Mouse (Mus musculus): Measurements from ENCODE around the gene Cyp11a1. TPM values are rescaled to one million over a fixed set of nuclear protein-coding genes. Genes with fewer than 3 reads are reported as not detected.

The Cyp11a1 gene
- polyA plus RNA-seq, 1 experiment from 2014 or later = 0.26 TPM

DNA sequence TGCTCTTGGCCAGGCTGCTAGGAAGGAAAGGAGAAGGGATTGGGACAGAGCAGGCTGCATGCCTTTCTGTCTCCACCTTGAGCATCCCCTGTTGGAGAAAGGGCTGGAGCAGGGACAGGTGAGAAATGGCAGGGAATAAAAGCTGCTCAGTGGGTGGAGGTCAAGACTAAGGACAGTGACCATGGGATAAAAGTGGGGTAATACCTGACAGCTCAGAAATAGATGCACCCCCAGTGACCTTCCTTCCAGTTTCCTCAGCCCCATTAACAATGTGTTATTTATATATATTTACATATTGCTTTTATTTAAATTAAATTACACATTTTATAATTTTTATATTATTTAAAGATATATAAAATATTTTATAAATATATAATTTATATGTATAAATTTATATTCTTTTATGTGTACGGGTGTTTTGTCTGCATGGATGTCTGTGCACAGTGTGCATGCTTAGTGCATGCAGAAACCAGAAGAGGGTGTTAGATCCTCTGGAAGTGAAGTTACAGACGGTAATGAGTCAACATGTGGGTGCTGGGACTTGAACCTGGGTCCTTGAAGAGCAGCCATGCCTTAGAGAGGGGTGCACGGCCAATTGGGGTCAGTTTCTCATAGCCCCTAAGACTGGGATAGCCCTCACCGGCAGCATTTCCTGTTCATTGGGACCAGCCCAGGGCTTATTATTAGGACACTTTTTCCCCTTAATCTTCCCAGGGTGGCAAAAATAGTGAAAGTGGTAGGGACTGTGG, 42.8 kb upstream of the Cyp11a1 start:
- WGBS = 88% methylated on average over 4 of the region's 4 CpGs
- no peaks in the 10 kb centered on the region for H3K9me3 ChIP-seq (ENCODE audit: control insufficient read depth, low read depth, low read length)
- no peak overlapping the region for H3K9ac ChIP-seq (replicated peaks; ENCODE audit: low read depth, low read length)

GRCm38 (mm10) chr9:57963998-57964395, 42.2 kb upstream of the Cyp11a1 start:
- Histone ChIP-seq H3K27ac (ENCODE audit: low read length) (no peak overlapping the region), H3K9me3 (ENCODE audit: control insufficient read depth, low read depth, low read length) (no peaks in the 10 kb centered on the region), H3K27me3 (ENCODE audit: control insufficient read depth, insufficient read depth, low read length) (no peaks in the 10 kb centered on the region), H3K36me3 (ENCODE audit: control insufficient read depth, insufficient read depth, low read length) (no peaks in the 10 kb centered on the region), H3K4me2 (replicated peaks; ENCODE audit: low read depth, low read length) (no peak overlapping the region), H3K9ac (replicated peaks; ENCODE audit: low read depth, low read length) (no peak overlapping the region), H3K4me1 (ENCODE audit: control insufficient read depth, insufficient read depth, low read length) (0 out of 2 replicates have a peak, but pooled peaks cover 3% of the 10 kb centered on the region), H3K4me3 (ENCODE audit: low read depth, low read length) (no peak overlapping the region)
- no peak for ATAC-seq (ENCODE audit: insufficient number of reproducible peaks, insufficient read depth, low FRiP score, low read depth)
- WGBS = 79% methylated on average over 5 of the region's 5 CpGs

More for the DNA sequence above, 42.8 kb upstream of the Cyp11a1 start:
- no peak overlapping the region for H3K4me3 ChIP-seq (ENCODE audit: low read depth, low read length)
- 0 out of 2 replicates have a peak, but pooled peaks cover 3% of the 10 kb centered on the region for H3K4me1 ChIP-seq (ENCODE audit: control insufficient read depth, insufficient read depth, low read length)
- H3K4me2 ChIP-seq (replicated peaks; ENCODE audit: low read depth, low read length) = no peak overlapping the region
- ATAC-seq (ENCODE audit: insufficient number of reproducible peaks, insufficient read depth, low FRiP score, low read depth) = no peak
- no peaks in the 10 kb centered on the region for H3K36me3 ChIP-seq (ENCODE audit: control insufficient read depth, insufficient read depth, low read length)
- no peak overlapping the region for H3K27ac ChIP-seq (ENCODE audit: low read length)
- H3K27me3 ChIP-seq (ENCODE audit: control insufficient read depth, insufficient read depth, low read length) = no peaks in the 10 kb centered on the region

DNA sequence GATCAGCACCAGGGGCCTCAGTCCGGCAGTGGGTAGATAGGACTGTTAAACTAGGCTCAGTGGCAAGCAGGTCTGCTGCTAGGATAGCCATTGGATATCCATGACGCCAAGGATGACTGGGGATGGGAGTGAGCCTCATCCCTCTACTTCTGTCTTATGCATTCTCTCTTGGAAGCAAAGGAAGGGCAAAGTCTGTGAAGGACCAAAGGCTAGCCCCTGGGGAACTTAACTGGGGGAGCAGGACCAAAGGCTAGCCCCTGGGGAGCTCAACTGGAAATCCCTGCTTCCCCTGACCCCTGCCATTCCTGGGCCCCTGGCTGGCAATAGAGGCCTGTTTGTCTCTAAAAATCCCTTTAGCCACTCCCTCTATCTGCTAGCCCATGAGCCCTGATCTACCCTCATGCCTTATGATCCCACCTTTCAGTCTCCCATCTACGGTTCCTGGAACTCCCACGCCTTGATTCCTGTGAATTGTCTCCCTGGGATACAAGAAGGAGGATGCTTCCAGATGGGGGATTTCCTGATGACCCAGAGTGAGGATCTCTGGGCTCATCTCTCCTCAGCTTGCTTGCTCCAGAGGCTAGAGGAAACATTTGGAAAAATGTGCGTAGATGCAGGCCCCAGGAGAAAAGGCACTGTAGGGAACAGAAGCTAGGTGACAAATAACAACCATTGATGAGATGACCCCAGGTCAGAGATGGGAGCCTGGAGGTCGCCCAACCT, 41.5 kb upstream of the Cyp11a1 start:
- no peak overlapping the region for H3K27ac ChIP-seq (ENCODE audit: low read length)
- no peaks in the 10 kb centered on the region for H3K9me3 ChIP-seq (ENCODE audit: control insufficient read depth, low read depth, low read length)
- WGBS = 72% methylated on average over 6 of the region's 6 CpGs
- no peak overlapping the region for H3K4me3 ChIP-seq (ENCODE audit: low read depth, low read length)
- no peak overlapping the region for H3K4me2 ChIP-seq (replicated peaks; ENCODE audit: low read depth, low read length)
- H3K27me3 ChIP-seq (ENCODE audit: control insufficient read depth, insufficient read depth, low read length) = no peaks in the 10 kb centered on the region
- H3K36me3 ChIP-seq (ENCODE audit: control insufficient read depth, insufficient read depth, low read length) = no peaks in the 10 kb centered on the region
- H3K9ac ChIP-seq (replicated peaks; ENCODE audit: low read depth, low read length) = no peak overlapping the region
- 0 out of 2 replicates have a peak, but pooled peaks cover 3% of the 10 kb centered on the region for H3K4me1 ChIP-seq (ENCODE audit: control insufficient read depth, insufficient read depth, low read length)
- ATAC-seq (ENCODE audit: insufficient number of reproducible peaks, insufficient read depth, low FRiP score, low read depth) = no peak

- 0 out of 2 replicates have a peak, but pooled peaks cover 3% of the 10 kb centered on the region for H3K4me1 ChIP-seq (ENCODE audit: control insufficient read depth, insufficient read depth, low read length)
- no peak overlapping the region for H3K4me3 ChIP-seq (ENCODE audit: low read depth, low read length)
- 61% methylated on average over 12 of the region's 12 CpGs for WGBS
- H3K27me3 ChIP-seq (ENCODE audit: control insufficient read depth, insufficient read depth, low read length) = no peaks in the 10 kb centered on the region
- ATAC-seq (ENCODE audit: insufficient number of reproducible peaks, insufficient read depth, low FRiP score, low read depth) = no peak
- H3K4me2 ChIP-seq (replicated peaks; ENCODE audit: low read depth, low read length) = no peak overlapping the region
- H3K36me3 ChIP-seq (ENCODE audit: control insufficient read depth, insufficient read depth, low read length) = no peaks in the 10 kb centered on the region
- no peak overlapping the region for H3K27ac ChIP-seq (ENCODE audit: low read length)
- no peak overlapping the region for H3K9ac ChIP-seq (replicated peaks; ENCODE audit: low read depth, low read length)
- H3K9me3 ChIP-seq (ENCODE audit: control insufficient read depth, low read depth, low read length) = no peaks in the 10 kb centered on the region
Measured at GRCm38 (mm10) chr9:57965281-57966185, 40.7 kb upstream of the Cyp11a1 start.

GRCm38 (mm10) chr9:57967237-57967960, 38.8 kb upstream of the Cyp11a1 start:
- H3K9me3 ChIP-seq (ENCODE audit: control insufficient read depth, low read depth, low read length) = no peaks in the 10 kb centered on the region
- H3K4me3 ChIP-seq (ENCODE audit: low read depth, low read length) = no peak overlapping the region
- no peak for ATAC-seq (ENCODE audit: insufficient number of reproducible peaks, insufficient read depth, low FRiP score, low read depth)
- H3K4me1 ChIP-seq (ENCODE audit: control insufficient read depth, insufficient read depth, low read length) = peaks cover 4% of the 10 kb centered on the region; the same call in 1 of the 2 replicates
- no peak overlapping the region for H3K4me2 ChIP-seq (replicated peaks; ENCODE audit: low read depth, low read length)
- no peaks in the 10 kb centered on the region for H3K36me3 ChIP-seq (ENCODE audit: control insufficient read depth, insufficient read depth, low read length)
- no peak overlapping the region for H3K9ac ChIP-seq (replicated peaks; ENCODE audit: low read depth, low read length)
- no peak overlapping the region for H3K27ac ChIP-seq (ENCODE audit: low read length)
- no peaks in the 10 kb centered on the region for H3K27me3 ChIP-seq (ENCODE audit: control insufficient read depth, insufficient read depth, low read length)
- WGBS = 81% methylated on average over 14 of the region's 14 CpGs

DNA sequence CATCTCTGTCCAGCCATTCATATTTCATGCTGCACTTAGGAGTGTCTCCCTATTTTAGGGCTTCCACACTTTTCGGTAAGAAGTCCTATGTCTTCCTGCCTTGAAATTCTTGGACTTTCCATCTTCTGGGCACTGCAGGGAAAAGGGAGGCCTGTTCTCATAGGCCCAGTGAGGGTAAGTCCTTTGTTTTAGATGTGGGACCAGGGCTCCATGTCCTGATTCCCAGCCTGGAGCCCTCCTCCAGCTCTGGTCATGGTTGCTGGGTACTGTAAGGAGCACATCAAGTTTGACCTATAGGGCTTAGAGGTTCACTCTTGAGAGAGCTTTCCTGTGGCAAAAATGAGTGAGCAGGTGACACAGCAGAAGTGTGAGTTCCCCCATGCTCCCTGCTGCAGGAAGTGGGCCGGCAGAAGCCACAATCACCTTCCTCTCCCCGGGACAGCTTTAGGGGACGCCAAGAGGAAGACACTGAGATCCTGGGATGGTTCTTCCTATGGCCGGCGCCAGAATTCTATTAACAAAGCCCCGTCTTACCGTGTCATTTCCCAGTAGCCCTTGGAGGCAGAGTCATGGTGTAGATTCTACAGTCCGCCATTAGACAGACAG, 37.9 kb upstream of the Cyp11a1 start:
- Histone ChIP-seq H3K4me3 (ENCODE audit: low read depth, low read length) (no peak overlapping the region), H3K27ac (ENCODE audit: low read length) (no peak overlapping the region)
- WGBS = 88% methylated on average over 9 of the region's 9 CpGs

GRCm38 (mm10) chr9:57968783-57969542, 37.2 kb upstream of the Cyp11a1 start:
- 85% methylated on average over 8 of the region's 8 CpGs for WGBS
- Histone ChIP-seq H3K9me3 (ENCODE audit: control insufficient read depth, low read depth, low read length) (no peaks in the 10 kb centered on the region), H3K4me1 (ENCODE audit: control insufficient read depth, insufficient read depth, low read length) (peaks cover 9% of the 10 kb centered on the region; the same call in 1 of the 2 replicates), H3K4me2 (replicated peaks; ENCODE audit: low read depth, low read length) (no peak overlapping the region), H3K9ac (replicated peaks; ENCODE audit: low read depth, low read length) (no peak overlapping the region), H3K36me3 (ENCODE audit: control insufficient read depth, insufficient read depth, low read length) (no peaks in the 10 kb centered on the region), H3K27ac (ENCODE audit: low read length) (no peak overlapping the region), H3K4me3 (ENCODE audit: low read depth, low read length) (no peak overlapping the region), H3K27me3 (ENCODE audit: control insufficient read depth, insufficient read depth, low read length) (no peaks in the 10 kb centered on the region)
- no peak for ATAC-seq (ENCODE audit: insufficient number of reproducible peaks, insufficient read depth, low FRiP score, low read depth)

More for the DNA sequence above, 37.9 kb upstream of the Cyp11a1 start:
- Histone ChIP-seq H3K9ac (replicated peaks; ENCODE audit: low read depth, low read length) (no peak overlapping the region), H3K4me1 (ENCODE audit: control insufficient read depth, insufficient read depth, low read length) (peaks cover 5% of the 10 kb centered on the region; the same call in 1 of the 2 replicates), H3K27me3 (ENCODE audit: control insufficient read depth, insufficient read depth, low read length) (no peaks in the 10 kb centered on the region), H3K9me3 (ENCODE audit: control insufficient read depth, low read depth, low read length) (no peaks in the 10 kb centered on the region), H3K36me3 (ENCODE audit: control insufficient read depth, insufficient read depth, low read length) (no peaks in the 10 kb centered on the region), H3K4me2 (replicated peaks; ENCODE audit: low read depth, low read length) (no peak overlapping the region)
- no peak for ATAC-seq (ENCODE audit: insufficient number of reproducible peaks, insufficient read depth, low FRiP score, low read depth)
